Mouse (Mus musculus) adrenal gland, postnatal 36 days (tissue): ENCODE results near the gene H2-D1. TPM values are rescaled to one million over a fixed set of nuclear protein-coding genes. Genes with fewer than 3 reads are reported as not detected.
"Not testable (repeated sequence)": the region's sequence is repeated elsewhere in the genome, so short reads cannot be mapped to it uniquely, and the experiment has no call there.

Experiments
- DNase-seq, 2 experiments: peaks; one replicate each; pipeline ENCODE4 v3.0.0; 2021; ENCODE audit warnings: mixed read lengths in 1 of 2
- long read RNA-seq, 2 experiments: library from polyadenylated mRNA; stranded (forward); transcript quantifications; one replicate each; pipeline ENCODE4 v2.0.0; 2021; ENCODE audit warnings: borderline sequencing depth in 2 of 2
- total RNA-seq, 2 experiments: library from RNA; stranded (reverse); gene quantifications; 2 replicates each; pipeline ENCODE4 v1.2.3; 2021

H2-D1 gene
- 100 to 1,000 TPM; 170 to 266 TPM for total RNA-seq
- long read RNA-seq, experiment 1, transcript H2-D1-202 (8 exons, 2,102 nt), result major isoform, 561 of 712 reads
- long read RNA-seq, experiment 1, partial matches to known transcripts, result 62 of 712 reads
- long read RNA-seq, experiment 1, other reads (novel, unspliced or antisense), result 88 of 712 reads
- long read RNA-seq, experiment 2, transcript H2-D1-202 (8 exons, 2,102 nt), result major isoform, 301 of 387 reads
- long read RNA-seq, experiment 2, partial matches to known transcripts, result 39 of 387 reads
- long read RNA-seq, experiment 2, other reads (novel, unspliced or antisense), result 47 of 387 reads

DNA sequence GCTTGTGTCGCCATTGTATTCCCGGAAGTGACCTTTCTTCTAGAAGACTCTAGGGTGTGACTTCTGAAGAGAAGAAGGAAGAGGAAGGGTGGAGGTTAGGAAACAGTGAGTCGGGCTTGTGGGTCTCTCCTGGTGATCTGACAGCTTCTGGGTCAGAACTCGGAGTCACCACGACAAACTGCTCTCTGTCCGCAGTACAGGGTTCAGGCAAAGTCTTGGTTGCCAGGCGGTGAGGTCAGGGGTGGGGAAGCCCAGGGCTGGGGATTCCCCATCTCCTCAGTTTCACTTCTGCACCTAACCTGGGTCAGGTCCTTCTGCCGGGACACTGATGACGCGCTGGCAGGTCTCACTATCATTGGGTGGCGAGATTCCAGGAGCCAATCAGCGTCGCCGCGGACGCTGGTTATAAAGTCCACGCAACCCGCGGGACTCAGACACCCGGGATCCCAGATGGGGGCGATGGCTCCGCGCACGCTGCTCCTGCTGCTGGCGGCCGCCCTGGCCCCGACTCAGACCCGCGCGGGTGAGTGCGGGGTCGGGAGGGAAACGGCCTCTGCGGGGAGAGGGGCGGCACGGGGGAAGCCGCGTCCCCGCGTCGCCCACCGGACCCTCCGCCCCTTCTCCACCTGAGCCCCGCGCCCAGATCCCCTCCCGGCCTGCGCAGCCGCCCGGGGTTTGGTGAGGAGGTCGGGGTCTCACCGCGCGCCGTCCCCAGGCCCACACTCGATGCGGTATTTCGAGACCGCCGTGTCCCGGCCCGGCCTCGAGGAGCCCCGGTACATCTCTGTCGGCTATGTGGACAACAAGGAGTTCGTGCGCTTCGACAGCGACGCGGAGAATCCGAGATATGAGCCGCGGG lies at the start of gene H2-D1:
H2-D1 (plus strand) TSS at position 67 of the 859 bp plus-strand sequence.
- peak; percentile 99 for DNase-seq

GRCm38 (mm10) chr17:35213071-35213470 lies 49.5 kb upstream of the H2-D1 start:
- DNase-seq, result no peak

- DNase-seq, result peak; percentile 48 to 62
These were observed 43.9 kb upstream of the H2-D1 start for GRCm38 (mm10) chr17:35218516-35219193.

DNA sequence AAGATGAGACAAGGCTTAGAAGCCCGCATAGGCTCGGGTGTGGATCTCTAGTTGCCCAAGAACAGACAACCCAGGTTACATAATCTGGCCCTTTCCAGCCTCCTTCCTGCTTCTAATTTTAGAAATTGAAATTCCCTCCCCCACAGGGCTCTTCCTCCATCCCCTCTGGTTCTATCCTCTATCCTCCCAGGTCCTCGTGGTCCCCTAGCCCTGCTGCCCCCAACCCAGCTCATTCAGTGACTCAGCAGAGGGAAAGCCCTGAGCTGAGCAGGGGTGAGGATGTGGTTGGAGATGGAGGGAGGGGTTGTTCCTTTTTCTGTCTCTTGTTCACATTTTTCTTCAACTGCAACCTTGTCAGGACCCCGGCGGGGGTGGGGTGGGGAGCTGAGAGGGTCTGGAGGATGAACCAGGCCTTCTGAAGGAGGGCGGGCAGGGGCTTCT lies 42.9 kb upstream of the H2-D1 start:
- no peak for DNase-seq

DNA sequence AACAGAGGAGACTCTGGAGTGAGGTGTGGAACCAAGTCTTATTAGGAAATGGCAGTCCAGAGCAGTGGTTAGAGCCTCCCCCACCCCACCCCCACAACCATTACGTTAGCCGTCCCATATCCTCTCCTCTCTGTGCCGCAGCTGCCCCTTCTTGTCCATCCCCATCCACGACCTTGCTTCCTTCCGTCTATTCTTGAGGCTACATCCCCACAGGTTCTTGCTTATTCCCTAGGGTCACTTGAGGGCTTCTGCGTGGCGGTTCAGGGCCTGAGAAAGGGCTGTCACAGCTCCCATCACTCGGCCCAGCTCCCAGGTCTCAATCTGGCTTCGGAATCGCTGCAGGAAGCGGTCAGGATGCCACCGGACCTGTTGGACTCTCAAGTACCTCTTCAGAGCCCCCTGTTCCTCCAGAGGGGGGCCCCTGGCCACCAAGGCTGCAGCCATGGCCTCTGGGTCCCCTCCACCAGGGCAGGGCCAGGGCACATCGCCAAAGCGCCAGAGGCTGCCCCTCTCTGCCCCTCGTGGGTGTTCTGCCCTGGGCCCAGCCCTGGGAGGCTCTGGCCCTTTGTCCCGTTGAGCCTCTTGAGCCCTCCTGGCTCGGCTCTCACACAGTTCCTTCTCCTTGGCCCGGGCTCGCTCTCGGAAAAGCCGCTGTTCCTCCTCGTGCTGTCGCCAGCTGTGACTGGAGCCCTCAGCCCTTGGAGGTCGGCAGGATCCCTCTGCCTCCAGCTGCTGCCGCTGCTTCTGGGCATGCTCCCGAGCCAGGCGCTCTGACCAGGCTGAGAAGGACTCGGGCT lies 42.2 kb upstream of the H2-D1 start, which contains the start of gene Gm16181:
Gm16181 (plus strand) TSS at position 679 of the 797 bp plus-strand sequence.
- DNase-seq, result no peak

- DNase-seq, result no peak
These were observed 40.2 kb upstream of the H2-D1 start for GRCm38 (mm10) chr17:35222299-35222698.

- DNase-seq, result no peak
These were observed 37.9 kb upstream of the H2-D1 start for GRCm38 (mm10) chr17:35224641-35225040.

DNA sequence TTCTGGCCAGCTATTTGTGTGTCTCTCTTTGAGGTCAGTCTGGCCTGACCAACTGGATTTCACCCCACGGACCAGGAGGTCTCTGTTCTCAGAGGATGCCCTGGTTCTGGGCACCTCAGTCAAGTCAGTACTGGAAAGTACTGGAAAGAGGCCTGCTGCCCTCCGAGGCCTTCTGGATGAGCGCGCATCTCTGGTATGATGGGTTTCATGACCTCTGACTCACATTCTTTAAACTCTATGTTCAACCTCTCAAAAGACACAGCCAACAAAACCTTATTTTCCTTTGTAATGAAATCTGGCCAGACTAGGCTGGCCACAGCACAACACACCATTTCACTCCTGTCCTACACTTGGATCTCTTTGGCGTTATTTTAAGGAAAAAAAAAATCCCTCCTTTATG lies 37.1 kb upstream of the H2-D1 start:
- no peak for DNase-seq

GRCm38 (mm10) chr17:35226561-35227046 lies 35.9 kb upstream of the H2-D1 start:
- DNase-seq, result no peak

DNA sequence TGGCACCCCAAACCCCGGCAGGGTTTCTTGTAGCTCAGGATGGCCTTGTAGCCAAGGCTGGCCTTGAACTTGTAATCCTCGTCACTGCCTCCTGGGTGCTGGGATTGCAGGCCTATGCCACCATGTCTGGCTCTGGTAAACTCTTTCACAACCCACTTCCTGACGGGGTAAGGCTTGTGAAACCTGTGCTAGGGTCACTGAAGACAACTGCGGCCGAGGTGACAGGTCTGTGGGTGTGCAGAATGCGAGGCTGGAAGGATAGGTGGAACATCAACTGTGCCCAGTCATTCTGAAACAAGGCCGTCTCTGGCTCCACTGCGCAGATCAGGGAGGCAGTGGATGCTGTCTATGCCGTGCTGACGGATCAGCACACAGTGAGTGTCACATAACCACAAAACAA lies 31.5 kb upstream of the H2-D1 start:
- peak in 1 of 2 experiments; percentile 44 for DNase-seq

DNA sequence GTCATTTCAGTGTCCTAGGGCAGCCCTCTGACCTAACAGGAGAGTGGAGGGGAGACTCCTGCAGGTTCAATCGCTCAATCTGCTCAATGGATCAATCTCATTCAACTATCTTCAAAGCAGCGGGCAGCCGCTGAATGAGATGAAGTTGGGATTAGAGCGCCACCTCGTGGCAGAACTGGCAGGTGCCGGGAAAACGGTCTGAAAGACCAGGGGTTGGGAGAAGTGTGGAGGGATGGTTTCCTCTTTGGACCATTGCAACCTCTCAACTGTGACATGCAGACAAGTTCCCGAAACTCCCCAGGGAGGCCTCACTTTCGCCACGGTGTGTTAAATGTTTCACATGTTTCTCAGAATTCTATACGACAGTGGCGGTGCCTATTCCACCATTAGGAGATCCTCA lies 30.5 kb upstream of the H2-D1 start:
- peak; percentile 87 to 89 for DNase-seq

GRCm38 (mm10) chr17:35232659-35233058 lies 29.9 kb upstream of the H2-D1 start:
- no peak for DNase-seq

DNA sequence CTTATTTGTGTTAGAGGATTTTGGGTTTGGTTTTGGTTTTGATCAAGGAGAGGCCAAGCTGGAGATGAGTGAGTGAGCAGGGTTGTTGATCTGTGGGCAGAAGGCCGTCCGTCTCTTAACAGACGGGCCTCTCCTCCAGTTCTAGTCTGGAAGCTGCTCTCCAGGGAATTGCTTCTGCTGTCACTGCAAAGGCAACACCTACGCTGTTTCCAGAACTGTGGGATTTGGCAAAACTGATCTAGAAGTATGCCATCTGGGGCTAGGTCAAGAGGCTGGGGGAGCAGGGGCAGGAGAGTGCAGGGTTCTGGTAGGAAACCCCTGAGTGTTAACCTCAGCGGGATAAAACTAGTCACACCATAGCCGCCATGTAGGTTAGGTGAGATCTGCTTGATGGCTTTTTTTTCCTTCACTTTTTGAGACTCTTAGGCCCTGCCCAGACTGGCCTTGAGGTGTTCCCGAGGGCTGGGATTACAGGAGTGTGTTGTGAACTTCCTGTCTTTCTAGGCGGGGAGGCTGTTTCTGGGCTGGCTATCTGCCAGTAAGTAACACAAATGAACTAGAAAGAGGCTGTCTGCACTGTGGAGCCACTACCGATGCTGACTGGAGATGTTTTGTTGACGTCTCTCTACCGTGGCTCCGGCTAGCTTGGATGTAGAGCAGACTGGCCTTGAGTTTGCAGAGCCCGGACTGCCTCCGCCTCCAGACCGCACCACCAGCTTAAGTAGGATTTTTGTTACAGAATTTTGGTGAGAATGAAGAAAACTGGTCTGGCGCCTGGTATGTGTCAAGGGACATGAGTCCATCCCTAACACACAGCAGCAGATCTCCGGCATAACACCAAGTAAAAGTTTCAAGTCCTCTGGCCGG lies 29.2 kb upstream of the H2-D1 start, which contains the start of gene Atp6v1g2:
Atp6v1g2 (plus strand) TSS at position 547 of the 867 bp plus-strand sequence.
- DNase-seq, result peak; percentile 43

DNA sequence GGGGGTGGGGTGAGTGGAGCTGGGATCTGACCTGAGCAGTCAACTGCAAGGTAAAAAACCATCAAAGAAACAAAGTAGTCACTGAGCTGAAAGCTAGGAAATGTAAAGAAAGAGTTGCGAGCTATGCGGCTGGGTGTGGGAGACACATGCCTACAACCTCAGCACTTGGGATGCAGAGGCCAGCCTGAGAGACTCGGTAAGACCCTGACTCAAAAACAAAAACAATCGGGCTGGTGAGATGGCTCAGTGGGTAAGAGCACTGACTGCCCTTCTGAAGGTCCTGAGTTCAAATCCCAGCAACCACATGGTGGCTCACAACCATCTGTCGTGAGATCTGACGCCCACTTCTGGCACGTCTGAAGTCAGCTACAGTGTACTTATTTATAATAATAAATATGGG lies 28.4 kb upstream of the H2-D1 start:
- DNase-seq, result not testable (repeated sequence)

- DNase-seq, result peak; percentile 59 to 69
These were observed 27.6 kb upstream of the H2-D1 start for GRCm38 (mm10) chr17:35234903-35235302.

GRCm38 (mm10) chr17:35235614-35236389 lies 26.7 kb upstream of the H2-D1 start, which contains the start of gene Nfkbil1:
Gene Nfkbil1, minus strand, starts transcription at chr17:35235792.
- DNase-seq, result peak; percentile 91 to 92

DNA sequence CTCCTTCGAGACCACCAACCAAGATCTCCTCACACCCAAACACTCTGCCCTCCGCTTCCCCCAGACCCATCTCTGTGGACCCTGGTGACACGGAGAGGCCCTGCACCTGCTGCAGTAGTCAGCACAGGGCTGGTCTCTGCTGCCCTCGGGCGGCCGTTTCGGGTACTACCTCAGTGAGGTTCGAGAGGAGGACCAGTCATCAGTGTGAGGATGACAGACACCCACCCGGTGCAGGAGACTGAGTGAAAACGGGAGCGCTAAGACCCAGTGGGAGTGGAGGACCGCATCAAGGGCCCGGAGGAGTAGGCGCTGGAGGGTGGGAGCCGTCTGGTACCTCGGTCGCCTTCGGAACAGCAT lies 26.2 kb upstream of the H2-D1 start:
- peak; percentile 97 to 98 for DNase-seq

- no peak for DNase-seq
These were observed 25.5 kb upstream of the H2-D1 start for GRCm38 (mm10) chr17:35236996-35237395.

- no peak for DNase-seq
These were observed 25.0 kb upstream of the H2-D1 start for GRCm38 (mm10) chr17:35237504-35237903.

DNA sequence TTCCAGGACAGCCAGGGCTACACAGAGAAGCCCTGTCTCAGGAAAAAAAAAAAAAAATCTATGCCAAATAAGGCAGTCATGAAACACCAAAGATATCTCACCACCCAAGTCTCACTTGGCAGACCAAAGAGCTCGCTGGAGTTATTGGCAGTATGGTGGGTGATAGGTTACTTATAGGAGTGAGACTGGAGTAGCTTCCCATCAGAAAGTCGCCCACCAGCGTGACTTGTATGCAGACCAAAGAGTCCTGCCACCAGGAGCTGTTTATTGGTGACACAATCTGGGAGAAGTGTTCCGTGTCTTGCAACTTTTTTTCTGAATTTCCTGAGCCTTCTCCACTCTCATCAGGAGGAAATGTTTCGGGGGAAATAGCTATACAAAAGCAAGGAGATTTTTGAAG lies 22.8 kb upstream of the H2-D1 start:
- DNase-seq, result no peak
